20 mouse cellular contexts compared by ENCODE assay signal in genomic region chr13:108623929-108624328, GRCm38 (mm10).
DNase-seq lines count a peak whose midpoint lies in the region; ATAC-seq and TF ChIP-seq lines count a peak whose summit lies in the region.
"Had no signal": no experiment of that assay in that cellular context is flagged by ENCODE, and none has a peak within 500 bp of the region (broad histone marks: within the 10 kb centered on the region; RNA-seq: fewer than 3 reads in every experiment).

No protein-coding gene starts in this region.

- no peaks in the 10 kb centered on the region for H3K9me3 ChIP-seq in CH12.LX (replicated peaks; ENCODE audit: low read length)
- H3K9me3 ChIP-seq: embryonic facial prominence, embryonic 13.5 days; forebrain, embryonic 12.5 days; heart, embryonic 13.5 days; hindbrain, embryonic 12.5 days; intestine, embryonic 15.5 days had no signal

- H3K4me1 ChIP-seq in CH12.LX (ENCODE audit: control insufficient read depth in 1 of 2, insufficient read depth in 2 of 2): peaks cover 0 to 7% of the 10 kb centered on the region in 2 experiments; a peak in 1 of 4 replicates
- H3K4me1 ChIP-seq: embryonic facial prominence, embryonic 13.5 days; forebrain, embryonic 12.5 days; heart, embryonic 13.5 days; hindbrain, embryonic 12.5 days; intestine, embryonic 15.5 days had no signal

- no peak overlapping the region for H3K27ac ChIP-seq in CH12.LX (ENCODE audit: insufficient read depth, low read depth)
- H3K27ac ChIP-seq: embryonic facial prominence, embryonic 13.5 days; forebrain, embryonic 12.5 days; heart, embryonic 13.5 days; hindbrain, embryonic 12.5 days; intestine, embryonic 15.5 days had no signal

- no peak overlapping the region for H3K4me3 ChIP-seq in CH12.LX (replicated peaks in 1 of 3; ENCODE audit: low read depth in 2 of 3, low read length in 2 of 3, poor library complexity in 1 of 3)
- H3K4me3 ChIP-seq: embryonic facial prominence, embryonic 13.5 days; forebrain, embryonic 12.5 days; heart, embryonic 13.5 days; hindbrain, embryonic 12.5 days; intestine, embryonic 15.5 days had no signal

- H3K36me3 ChIP-seq in CH12.LX (replicated peaks in 1 of 2; ENCODE audit: control insufficient read depth in 1 of 2, insufficient read depth in 1 of 2, low read length in 1 of 2): no peaks in the 10 kb centered on the region
- H3K36me3 ChIP-seq: embryonic facial prominence, embryonic 13.5 days; forebrain, embryonic 12.5 days; heart, embryonic 13.5 days; hindbrain, embryonic 12.5 days; intestine, embryonic 15.5 days had no signal

- no peak for TF ChIP-seq RAD21 in CH12.LX (IDR thresholded peaks at IDR 0.05; ENCODE audit: low read depth, low read length)

- no peak for TF ChIP-seq CTCF in CH12.LX (conservative IDR thresholded peaks at IDR 0.05 in 1 of 2, IDR thresholded peaks at IDR 0.05 in 1 of 2; ENCODE audit: low read depth in 2 of 2, low read length in 2 of 2)

- peak; percentile 54 for DNase-seq in CH12.LX (ENCODE audit: extremely low read depth)
- DNase-seq in urinary bladder, postnatal 4 days (ENCODE audit: low spot score in 2 of 2): no peak
- no peak for DNase-seq in c-Kit-positive CD71-positive TER-119-positive erythroid progenitor cells, embryonic 14.5 days (ENCODE audit: low spot score)
- DNase-seq in gastrocnemius, postnatal 4 days (ENCODE audit: low spot score in 2 of 2): no peak
- DNase-seq: adrenal gland, adult 8-10 months; adrenal gland, postnatal 36 days; cerebellum, adult 11 months; cerebellum, adult 9-10 months; cerebellum, postnatal 25 days; gastrocnemius, postnatal 10 days; heart, postnatal 36 days had no signal

- dilution Hi-C loops in CH12.LX (cut with MboI; ENCODE audit: extremely low pct_ligation_motif_present, extremely low pct_unique_long_range_greater_than_20kb, low sequenced_read_pairs): no loop called here

- H3K27me3 ChIP-seq in CH12.LX (replicated peaks): no peaks in the 10 kb centered on the region
- H3K27me3 ChIP-seq: embryonic facial prominence, embryonic 13.5 days; forebrain, embryonic 12.5 days; heart, embryonic 13.5 days; hindbrain, embryonic 12.5 days; intestine, embryonic 15.5 days had no signal

- H3K79me2 ChIP-seq in CH12.LX (replicated peaks; ENCODE audit: control insufficient read depth, extremely low read depth, insufficient read depth, poor library complexity, severe bottlenecking): no peaks in the 10 kb centered on the region

- peak; percentile 74 to 77 for ATAC-seq in hematopoietic stem cell, adult 5-6 weeks (replicated peaks in 1 of 2; ENCODE audit: insufficient read depth in 1 of 2, low FRiP score in 2 of 2, low TSS enrichment in 1 of 2, low read depth in 1 of 2, poor library complexity in 2 of 2, severe bottlenecking in 2 of 2)
- ATAC-seq in megakaryocyte progenitor cell, adult 5-6 weeks (replicated peaks; ENCODE audit: poor library complexity): peak; percentile 65
- ATAC-seq: forebrain, embryonic 16.5 days; hindbrain, embryonic 16.5 days; intestine, embryonic 15.5 days had no signal

- no peak for TF ChIP-seq EP300 in CH12.LX (IDR thresholded peaks at IDR 0.05; ENCODE audit: low read length)

- no peak for TF ChIP-seq POLR2A in CH12.LX (IDR thresholded peaks at IDR 0.05; ENCODE audit: low read depth, low read length)

- in situ Hi-C loops in CH12.LX (cut with MboI; ENCODE audit: low pct_ligation_motif_present, low pct_unique_long_range_greater_than_20kb, low sequenced_read_pairs): no loop called here

- H3K4me2 ChIP-seq in CH12.LX (ENCODE audit: insufficient read depth, low read depth, poor library complexity, severe bottlenecking): peak overlapping the region; percentile 75; the same call in 1 of the 2 replicates
- H3K4me2 ChIP-seq: embryonic facial prominence, embryonic 13.5 days; forebrain, embryonic 12.5 days; heart, embryonic 13.5 days; hindbrain, embryonic 12.5 days; intestine, embryonic 15.5 days had no signal

- no peak overlapping the region; the same call in 1 of the 2 replicates for H3K9ac ChIP-seq in CH12.LX (ENCODE audit: insufficient read depth, low read depth)
- H3K9ac ChIP-seq: embryonic facial prominence, embryonic 13.5 days; forebrain, embryonic 12.5 days; heart, embryonic 13.5 days; hindbrain, embryonic 12.5 days; intestine, embryonic 15.5 days had no signal

TF ChIP-seq in CH12.LX, 34 proteins besides CTCF, POLR2A, EP300 and RAD21:
- TF ChIP-seq ETS1 (conservative IDR thresholded peaks at IDR 0.05; ENCODE audit: low read depth, low read length): peak; percentile 43; the same call in 1 of the 2 replicates
- no peak for TF ChIP-seq E2F4 (IDR thresholded peaks at IDR 0.05; ENCODE audit: insufficient replicate concordance, low read depth, low read length)
- no peak for TF ChIP-seq USF2 (conservative IDR thresholded peaks at IDR 0.05; ENCODE audit: low read depth, low read length)
- TF ChIP-seq MAX (IDR thresholded peaks at IDR 0.05; ENCODE audit: low read length): no peak
